Mouse (Mus musculus) heart, adult 2 months (tissue): Measurements from ENCODE around the gene AF067063.
"Not testable (repeated sequence)": the region's sequence is repeated elsewhere in the genome, so short reads cannot be mapped to it uniquely, and the experiment has no call there.

Experiments
- CTCF ChIP-seq: fragments of 200-600 bp; IDR thresholded peaks from 2 replicates; pipeline ENCODE4 v1.8.1; 2022; ENCODE audit warnings: antibody characterized with exemption, mild to moderate bottlenecking, moderate library complexity
- POLR2A ChIP-seq: fragments of 200-500 bp; IDR thresholded peaks from 2 replicates; pipeline ENCODE4 v1.6.1; 2011; ENCODE audit warnings: mild to moderate bottlenecking, low read depth, low read length, control low read depth; ENCODE audit not compliant: insufficient read depth

DNA sequence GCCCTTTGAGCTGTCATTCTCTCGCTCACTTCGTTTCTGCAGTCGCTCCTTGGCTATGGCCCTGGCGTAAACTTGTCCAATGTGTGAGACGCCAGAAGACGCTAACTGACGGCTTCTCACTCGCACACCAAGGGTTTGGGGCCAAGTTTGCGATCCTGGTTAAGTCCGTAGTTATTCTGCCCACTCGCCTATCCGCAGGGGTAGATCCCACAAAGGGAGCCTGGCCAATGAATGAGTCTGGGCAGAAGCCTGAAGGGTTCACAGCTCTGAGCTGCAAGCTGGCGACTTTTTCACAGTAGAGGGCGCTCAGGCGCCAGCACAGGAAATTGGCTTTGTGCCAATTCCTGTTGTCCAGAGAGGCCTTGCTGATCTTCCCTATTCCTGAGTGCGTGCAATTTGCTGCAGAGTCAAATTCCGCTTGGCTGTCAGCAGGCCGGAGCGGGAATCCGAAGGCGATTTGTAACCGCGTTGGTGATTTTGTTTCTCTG, 6.4 kb upstream of the AF067063 start:
- TF ChIP-seq CTCF, result peak; percentile 56
- TF ChIP-seq POLR2A, result not testable (repeated sequence)
